Mouse (Mus musculus): ENCODE measurements around the gene Upp1. TPM values are rescaled to one million over a fixed set of nuclear protein-coding genes. Genes with fewer than 3 reads are reported as not detected.

Upp1 gene
- polyA plus RNA-seq, 1 experiment = 2.6 TPM

- no peak for TF ChIP-seq POLR2A (IDR thresholded peaks at IDR 0.05; ENCODE audit: borderline replicate concordance, extremely low read depth, insufficient read depth, insufficient read length, poor library complexity, severe bottlenecking)
- no peak for TF ChIP-seq CTCF (IDR thresholded peaks at IDR 0.05; ENCODE audit: borderline replicate concordance, extremely low read depth, insufficient read depth, insufficient read length)
Measured at GRCm38 (mm10) chr11:9167331-9167730, 49.4 kb downstream of the Upp1 start.

DNA sequence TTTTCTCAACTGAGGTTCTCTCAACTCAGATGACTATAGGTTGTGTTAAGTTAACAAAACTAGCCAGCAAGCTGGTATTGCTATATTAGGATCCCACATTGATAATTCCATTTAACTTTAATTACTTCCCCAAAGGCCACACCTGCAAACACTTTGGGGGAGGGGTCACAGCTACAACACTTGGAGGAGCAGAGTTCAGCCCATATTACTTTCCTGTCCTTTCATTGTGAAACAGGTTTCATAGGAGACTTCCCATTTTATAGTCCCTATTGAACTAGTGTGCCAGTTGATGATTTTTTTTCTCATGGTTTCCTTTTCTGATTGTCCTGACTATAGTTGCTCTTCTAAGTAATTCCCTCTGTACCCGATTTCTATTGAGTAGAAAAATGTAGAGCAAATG, 63.6 kb downstream of the Upp1 start:
- no peak for DNase-seq (ENCODE audit: low read depth)
- TF ChIP-seq CTCF (IDR thresholded peaks at IDR 0.05; ENCODE audit: borderline replicate concordance, extremely low read depth, insufficient read depth, insufficient read length) (no peak), POLR2A (IDR thresholded peaks at IDR 0.05; ENCODE audit: borderline replicate concordance, extremely low read depth, insufficient read depth, insufficient read length, poor library complexity, severe bottlenecking) (no peak)

More at GRCm38 (mm10) chr11:9167331-9167730, 49.4 kb downstream of the Upp1 start:
- DNase-seq (ENCODE audit: low read depth) = no peak

Other genes with a start within 250 kb of the Upp1 start
- 0.10 and 0.15 TPM in 2 replicates for gene Pkd1l1, start 144.8 kb upstream of the Upp1 start, polyA plus RNA-seq (2012; rRNA removed)
- gene Hus1, start 106.9 kb upstream of the Upp1 start, polyA plus RNA-seq (2012; rRNA removed) = 12.0 and 13.3 TPM in 2 replicates
- gene Gm11992, start 69.5 kb upstream of the Upp1 start, polyA plus RNA-seq (2012; rRNA removed) = 1.0 and 1.1 TPM in 2 replicates
- 0.05 TPM in 1 of 2 replicates, not detected in the other for gene Sun3, start 69.1 kb upstream of the Upp1 start, polyA plus RNA-seq (2012; rRNA removed)
- gene Abca13, start 73.8 kb downstream of the Upp1 start, polyA plus RNA-seq (2012; rRNA removed) = 0.01 and 0.03 TPM in 2 replicates